Mouse (Mus musculus): ENCODE measurements around the gene Satl1.

The Satl1 gene

DNA sequence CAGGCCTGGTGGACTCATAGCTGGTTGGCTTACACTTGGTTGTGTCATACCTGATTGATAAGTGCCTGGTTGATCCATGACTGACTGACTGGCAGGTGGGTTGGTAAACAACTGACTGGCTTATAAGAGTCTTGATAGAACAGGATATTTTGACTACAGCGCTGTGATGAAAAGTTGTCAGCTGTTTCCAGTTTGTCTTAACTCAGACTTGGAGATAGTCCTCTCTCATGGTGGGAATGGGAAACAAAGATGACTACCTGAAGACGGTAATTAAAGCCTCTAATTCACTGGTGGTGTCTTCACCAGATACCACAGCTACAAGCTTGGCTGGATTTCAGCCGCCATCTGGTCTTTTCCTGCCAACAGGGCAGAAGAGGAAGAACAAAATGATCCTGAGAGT is at the start of gene Satl1:
Satl1 (minus strand) TSS at position 101 of the 400 bp plus-strand sequence.
- DNase-seq (ENCODE audit: low spot score in 2 of 2): no peak

DNA sequence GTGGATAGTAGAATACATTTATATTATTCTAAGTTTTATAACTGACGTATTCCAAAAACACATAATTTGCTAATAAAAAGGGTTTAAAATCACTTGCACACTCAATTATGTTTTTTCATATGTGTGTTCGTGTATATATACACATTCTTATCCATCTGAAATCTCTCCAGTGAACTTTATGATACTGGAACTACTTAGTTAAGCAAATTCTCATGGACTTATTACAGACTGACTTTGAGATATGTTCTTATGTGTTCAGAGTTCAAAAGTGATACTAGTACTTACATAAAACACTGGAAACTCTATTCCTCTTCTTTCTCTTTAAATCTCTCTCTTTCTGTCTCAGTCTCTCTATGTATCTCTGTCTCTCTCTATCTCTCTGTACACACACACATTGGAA is 31.5 kb upstream of the Satl1 start:
- no peak for DNase-seq (ENCODE audit: low spot score in 2 of 2)

DNA sequence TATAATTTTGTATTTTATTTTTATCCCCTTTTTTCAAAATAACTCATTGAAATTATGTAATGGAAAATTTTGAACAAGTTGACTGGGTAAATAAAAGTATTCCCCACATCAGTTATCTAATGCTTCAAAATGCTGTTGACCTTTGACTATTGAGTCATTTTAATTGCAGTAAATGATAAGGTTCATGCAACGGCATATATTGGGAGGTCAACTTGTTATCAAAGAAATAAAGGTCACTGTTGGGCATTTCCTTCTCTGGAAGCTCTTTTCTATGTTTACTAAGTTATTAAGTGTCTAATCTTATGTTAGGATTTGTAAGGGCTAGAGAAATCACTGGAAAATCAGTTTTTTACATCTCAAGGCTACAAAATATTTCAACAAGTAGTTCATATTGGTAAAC is 31.0 kb upstream of the Satl1 start:
- DNase-seq (ENCODE audit: low spot score in 2 of 2): no peak

DNA sequence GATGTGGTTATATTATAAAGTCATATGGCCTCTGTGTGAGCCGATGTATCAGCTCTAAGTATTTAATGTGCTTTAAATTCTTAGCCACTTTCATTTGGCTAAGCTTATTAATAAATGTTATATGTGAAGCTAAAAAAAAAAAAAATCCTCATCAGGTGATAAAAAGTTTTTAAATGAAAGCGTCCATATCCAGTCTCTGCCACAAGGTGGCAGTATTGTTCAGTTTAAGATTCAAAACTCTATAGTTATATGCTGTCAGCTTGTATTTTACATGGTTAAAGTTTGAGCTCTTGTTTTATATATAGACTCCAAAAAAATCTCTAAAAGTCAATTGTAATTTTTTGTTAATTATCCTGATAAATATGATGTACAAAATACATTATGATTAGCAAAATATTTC is 16.4 kb upstream of the Satl1 start:
- DNase-seq (ENCODE audit: low spot score in 2 of 2): peak in 1 of 2 experiments; percentile 41

DNA sequence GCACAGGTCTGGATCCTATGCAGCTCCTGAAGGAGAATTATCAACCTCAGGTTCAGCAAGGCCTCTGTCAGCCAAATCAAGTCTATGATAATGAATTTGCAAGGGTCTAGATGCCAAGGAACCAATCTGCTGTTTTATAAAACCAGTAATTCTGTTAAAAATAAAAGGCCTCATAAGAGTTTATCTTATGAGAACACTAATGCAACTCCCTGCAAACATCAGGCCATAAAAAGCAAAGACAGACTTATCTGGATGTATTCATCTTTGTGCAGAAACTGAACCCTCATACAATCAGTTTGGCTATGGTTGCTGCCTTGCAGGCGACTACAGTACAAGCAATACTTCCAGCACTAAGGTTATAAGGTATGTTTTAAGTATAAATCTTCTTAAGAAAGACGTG is 5.7 kb upstream of the Satl1 start:
- DNase-seq (ENCODE audit: low spot score in 2 of 2): no peak

DNA sequence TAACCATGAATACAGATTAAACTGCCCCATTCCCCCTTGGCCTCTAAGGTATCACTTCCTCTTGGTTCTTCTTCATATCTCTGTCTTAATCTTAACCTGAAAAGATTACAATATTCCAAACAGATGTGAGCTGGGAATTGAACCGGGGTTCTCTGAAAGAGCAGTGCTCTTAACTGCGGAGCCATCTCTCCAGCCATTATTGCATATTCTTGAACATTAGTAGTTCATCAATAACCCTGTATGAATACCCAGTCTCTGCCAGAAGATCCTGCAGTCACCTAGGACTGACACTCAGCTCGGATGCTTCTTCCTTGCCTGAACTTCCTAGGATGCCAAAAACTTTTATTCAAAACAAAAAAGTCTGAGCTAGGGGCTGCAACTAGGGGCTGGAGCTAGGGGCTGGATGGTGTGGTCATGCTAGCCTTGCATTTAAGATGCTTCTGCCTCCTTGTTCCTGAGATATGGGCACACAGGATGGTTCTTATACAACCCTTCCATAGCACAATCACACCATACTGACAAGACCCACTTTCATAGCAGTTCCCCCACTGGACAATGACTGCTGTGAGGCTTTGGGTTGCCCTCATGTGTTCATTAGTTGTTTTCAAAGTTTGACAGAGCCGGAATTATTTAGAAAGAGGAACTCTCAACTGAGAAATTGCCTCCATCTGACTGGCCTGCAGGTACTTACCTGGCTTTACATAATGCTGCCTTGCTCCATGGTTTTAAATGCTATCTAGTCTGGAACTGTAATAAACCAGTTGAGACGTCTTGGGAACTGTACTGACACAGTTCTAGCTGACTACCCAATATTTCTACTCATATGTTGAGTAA is 35.8 kb downstream of the Satl1 start:
- DNase-seq (ENCODE audit: low spot score in 2 of 2): peak; percentile 24 to 37

DNA sequence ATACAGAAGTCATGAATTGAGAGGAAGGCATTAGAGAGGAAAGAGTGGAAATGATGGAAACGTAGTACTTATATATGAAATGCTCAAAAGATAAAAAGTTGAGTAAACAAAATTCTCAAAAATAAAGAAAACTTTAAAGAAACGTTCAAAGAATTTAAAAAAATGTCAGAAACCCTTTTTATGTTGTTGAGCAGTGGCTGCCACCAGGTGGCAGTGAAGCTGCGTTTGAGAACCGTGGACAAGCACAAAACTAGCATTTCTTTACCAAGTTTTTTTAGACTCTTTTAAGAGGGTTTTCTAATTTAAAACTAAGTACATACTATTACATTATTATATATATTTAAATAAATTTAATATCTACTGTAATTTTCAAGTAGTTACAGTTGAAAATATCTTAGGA is 38.2 kb downstream of the Satl1 start:
- DNase-seq (ENCODE audit: low spot score in 2 of 2): peak in 1 of 2 experiments; percentile 21

DNA sequence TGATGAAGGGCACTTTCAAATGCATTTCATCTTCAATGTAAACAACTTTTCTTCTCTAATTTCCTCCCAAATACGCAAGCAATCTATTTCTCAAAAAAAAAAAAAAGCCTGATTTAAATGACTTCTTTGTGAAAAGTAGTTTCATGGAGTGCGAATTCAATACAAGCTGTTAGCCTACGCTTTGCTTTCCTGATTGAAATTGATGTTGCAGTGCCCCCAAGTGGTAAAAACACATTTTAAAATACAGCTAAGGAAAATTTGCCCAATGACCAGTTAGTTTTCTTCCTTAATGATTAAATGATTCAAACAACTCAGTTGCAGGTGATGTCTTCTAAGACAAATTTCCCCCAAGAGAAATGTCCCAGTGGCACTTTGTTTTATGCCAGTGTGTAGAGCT is 58.2 kb downstream of the Satl1 start:
- peak; percentile 19 to 28 for DNase-seq (ENCODE audit: low spot score in 2 of 2)

DNA sequence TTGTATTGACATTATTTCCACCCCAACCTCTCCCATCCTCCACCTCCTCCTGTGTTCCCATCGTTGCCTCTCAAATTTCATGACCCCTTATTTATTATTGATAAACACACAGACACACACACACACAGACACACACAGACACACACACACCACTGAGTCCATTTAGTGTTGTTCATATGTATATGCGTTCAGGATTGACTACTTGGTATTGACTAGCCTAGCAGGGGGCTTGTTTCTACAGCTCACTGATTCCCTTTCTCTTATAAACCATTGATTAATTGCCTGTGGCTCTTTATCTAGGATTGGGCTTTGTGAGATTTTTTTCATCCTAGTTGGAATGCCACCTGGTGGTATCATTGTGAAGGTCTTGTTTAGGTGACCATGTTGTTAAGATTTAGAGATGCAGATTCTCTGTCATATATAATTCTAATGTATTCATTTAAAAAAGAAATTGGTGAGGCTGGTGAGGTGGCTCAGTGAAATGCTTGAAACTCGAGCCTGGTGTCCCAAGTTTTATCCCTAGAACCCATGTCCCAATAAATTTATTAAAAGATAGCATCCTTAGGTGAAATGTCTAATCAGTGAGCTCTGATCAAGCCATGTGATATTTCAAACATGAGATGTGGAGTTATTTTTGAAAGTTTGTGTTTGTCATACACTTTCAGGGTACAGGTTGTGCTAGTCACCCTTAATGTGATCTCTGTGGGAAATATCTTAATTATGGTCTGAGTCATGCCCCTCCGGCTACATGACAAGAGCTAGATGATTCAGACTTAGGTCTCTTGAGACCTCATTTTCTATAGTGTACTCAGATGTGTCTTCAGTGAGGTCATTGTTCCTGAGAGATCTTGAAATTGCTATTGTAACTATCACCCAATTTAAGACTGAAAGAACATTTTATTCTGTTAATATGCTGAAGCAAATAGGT is 58.8 kb downstream of the Satl1 start:
- DNase-seq (ENCODE audit: low spot score in 2 of 2): no peak

DNA sequence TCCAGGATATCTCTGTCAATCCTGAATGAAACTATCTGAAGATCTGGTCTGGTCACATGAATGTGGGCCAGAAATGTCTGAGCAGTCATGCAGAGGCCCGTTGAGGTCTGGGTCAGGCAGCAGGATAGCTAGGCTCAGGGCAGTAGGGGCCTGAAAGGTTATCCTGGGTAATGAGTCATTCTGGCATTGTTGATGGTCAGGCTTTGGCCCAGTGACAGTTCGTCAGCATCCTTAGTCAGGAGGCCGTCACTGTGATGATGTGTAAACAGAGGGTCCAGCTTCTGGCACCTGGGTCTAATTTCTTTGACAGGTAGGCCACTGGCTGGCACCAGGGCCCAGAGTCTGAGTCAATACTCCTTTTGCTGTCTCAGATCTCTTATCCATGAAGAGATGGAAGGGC is 67.1 kb downstream of the Satl1 start:
- DNase-seq (ENCODE audit: low spot score in 2 of 2): no peak

Measured in right cerebral cortex, postnatal 10 days (tissue).